In the genomic region with DNA sequence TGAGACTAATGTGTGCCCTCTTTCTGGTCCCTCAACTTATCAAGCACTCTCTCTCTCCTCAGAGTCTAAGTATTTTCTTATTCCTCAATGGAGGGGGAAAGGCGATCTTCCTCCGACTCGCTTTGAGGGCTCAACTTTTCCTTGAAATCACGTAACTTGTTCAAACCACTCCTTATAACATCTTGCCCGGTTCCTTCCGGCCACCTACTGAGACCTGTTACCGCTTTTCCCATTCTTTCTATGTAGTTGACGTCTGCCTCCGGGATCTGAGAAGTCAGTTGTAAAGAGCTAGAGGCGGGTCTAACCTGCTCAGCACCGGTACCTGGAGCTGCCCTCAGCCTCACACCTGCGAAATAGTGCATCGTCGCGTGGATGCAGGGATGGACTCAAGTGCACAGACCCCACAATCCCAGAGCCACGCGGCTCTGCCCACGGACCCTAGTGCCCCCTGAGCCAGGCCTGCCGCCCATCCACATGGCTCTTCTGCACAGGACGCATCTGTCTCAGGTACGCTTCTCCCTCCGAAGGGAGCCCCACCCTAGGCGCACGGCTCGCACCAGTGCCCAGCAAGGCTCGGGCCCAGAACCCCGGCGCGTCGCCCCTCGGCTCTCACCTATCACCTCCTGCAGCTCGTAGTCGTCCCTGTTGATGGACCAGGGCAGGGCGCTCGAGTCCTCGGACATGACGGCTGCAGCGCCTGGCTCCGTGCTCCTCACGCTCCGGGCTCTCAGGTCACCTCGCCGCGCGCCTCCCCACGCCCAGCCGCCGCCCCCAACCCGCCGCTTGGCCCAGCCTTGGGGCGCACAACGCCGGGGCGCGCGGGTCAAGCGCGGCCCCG, we compare ENCODE assay signal across 1 mouse cellular context.
TF ChIP-seq lines count a peak whose summit lies in the region.

No protein-coding gene starts in this region.

TF ChIP-seq in CH12.LX, 34 proteins besides CTCF, POLR2A, EP300 and RAD21:
- TF ChIP-seq IRF4 (IDR thresholded peaks at IDR 0.05; ENCODE audit: low read depth, low read length) (no peak), MXI1 (IDR thresholded peaks at IDR 0.05; ENCODE audit: low read depth, low read length) (peak; percentile 33; the same call in 1 of the 2 replicates), USF1 (IDR thresholded peaks at IDR 0.05; ENCODE audit: low read depth, low read length) (no peak), NRF1 (IDR thresholded peaks at IDR 0.05; ENCODE audit: low read depth, low read length) (no peak), MAX (IDR thresholded peaks at IDR 0.05; ENCODE audit: low read length) (0 out of 2 replicates have a peak, but pooled peaks have one; percentile 34), UBTF (IDR thresholded peaks at IDR 0.05; ENCODE audit: low read depth, low read length) (peak; percentile 68; the same call in 1 of the 2 replicates), JUND (conservative IDR thresholded peaks at IDR 0.05; ENCODE audit: low read depth, low read length) (no peak), CHD1 (IDR thresholded peaks at IDR 0.05; ENCODE audit: low read depth, low read length) (peak; percentile 58; the same call in 1 of the 2 replicates), SIN3A (IDR thresholded peaks at IDR 0.05; ENCODE audit: low read length) (peak; percentile 58; the same call in 1 of the 2 replicates)
